Mouse (Mus musculus): ENCODE measurements around the gene Ywhag. TPM values are rescaled to one million over a fixed set of nuclear protein-coding genes. Genes with fewer than 3 reads are reported as not detected.

Ywhag gene
- total RNA-seq, 2 experiments from 2014 or later: 289 to 303 TPM

DNA sequence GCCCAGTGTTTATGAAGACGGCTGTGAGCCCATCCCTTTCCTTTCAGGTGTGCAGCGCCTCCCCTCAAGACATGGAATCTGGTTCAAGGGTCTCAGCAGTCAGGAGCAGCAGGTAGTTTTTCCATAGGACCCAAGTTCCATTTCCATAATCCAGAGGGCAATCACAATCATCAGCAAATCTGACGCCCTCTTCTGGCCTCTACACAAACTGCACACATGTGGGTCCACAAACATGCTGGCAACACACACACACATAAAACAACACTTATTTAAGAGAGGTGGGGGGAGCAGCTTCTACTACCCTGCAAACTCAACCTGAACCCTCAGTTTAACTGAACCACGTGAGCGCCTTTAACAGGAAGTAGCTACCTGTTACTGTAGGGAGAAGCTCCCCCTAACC lies 15.8 kb downstream of the Ywhag start:
- no peak for TF ChIP-seq CTCF (IDR thresholded peaks at IDR 0.05)
- intact Hi-C loops (cut with DNase I): no loop called here
- Histone ChIP-seq H3K4me3 (no peak overlapping the region), H3K27ac (peak overlapping the region; percentile 96)
- DNase-seq: no peak

GRCm38 (mm10) chr5:135918059-135918437 lies 16.4 kb downstream of the Ywhag start:
- no peak for DNase-seq
- H3K4me3 ChIP-seq: no peak overlapping the region
- 0 out of 2 replicates have a peak, but pooled peaks have one; percentile 2 for TF ChIP-seq CTCF (IDR thresholded peaks at IDR 0.05)
- peak overlapping the region; percentile 96 for H3K27ac ChIP-seq
- intact Hi-C loops (cut with DNase I): no loop called here

DNA sequence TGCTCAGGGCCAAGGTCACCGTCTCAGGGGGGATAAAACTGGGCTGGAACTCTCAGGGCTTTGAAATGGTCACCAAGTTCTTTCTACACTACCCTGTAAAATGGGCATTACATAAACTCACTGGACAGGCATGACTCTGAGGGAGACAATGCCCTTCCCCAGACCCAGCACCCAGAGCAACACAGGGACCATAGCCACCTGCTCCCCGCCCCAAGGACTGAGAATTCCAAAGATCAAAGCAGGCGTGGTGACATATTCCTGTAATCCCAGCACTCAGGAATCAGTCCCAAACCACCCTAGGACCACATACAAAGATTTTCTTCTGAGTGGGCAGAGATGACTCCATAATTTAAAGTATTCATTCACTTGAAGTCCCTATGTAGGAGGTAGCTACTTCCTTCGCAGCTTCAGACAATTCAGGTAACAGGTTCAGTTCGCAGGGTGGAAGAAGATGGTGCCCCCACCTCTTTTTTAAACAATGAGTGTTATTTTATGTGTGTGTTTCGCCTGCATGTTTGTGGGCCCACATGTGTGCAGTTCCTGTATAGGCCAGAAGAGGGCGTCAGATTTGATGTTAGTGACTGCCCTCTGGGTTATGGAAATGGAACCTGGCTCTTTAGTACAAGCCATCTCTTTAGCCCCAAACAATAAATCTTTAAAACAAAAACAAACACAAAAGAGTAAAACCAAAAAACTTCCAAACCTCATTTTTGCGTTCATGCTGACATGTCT lies 16.9 kb downstream of the Ywhag start:
- intact Hi-C loops (cut with DNase I): loop anchor here (2.0 kb wide), 1 partner anchor 15 kb away; no protein-coding TSS in a partner anchor
- Histone ChIP-seq H3K4me3 (no peak overlapping the region), H3K27ac (peak overlapping the region; percentile 96)
- peak; percentile 50 for TF ChIP-seq CTCF (IDR thresholded peaks at IDR 0.05)
- no peak for DNase-seq

DNA sequence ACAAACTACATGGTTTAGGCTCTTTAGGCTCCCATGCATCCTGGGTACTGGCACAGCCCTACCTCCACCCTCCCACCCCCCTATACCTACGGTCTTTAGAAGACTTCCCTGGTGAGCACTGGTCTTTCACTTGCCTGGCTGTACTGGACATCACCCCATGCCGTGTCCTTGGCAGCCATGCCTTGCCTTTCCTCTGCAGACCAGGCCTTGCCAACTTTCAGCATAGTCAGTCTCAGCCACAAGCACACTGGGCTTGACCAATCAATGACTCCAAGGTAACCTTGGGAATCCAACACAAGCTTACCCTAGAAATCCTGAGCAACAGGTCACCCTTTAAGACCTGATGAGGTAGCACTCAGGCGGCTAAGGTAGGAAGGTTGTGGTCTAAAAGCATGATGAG lies 17.8 kb downstream of the Ywhag start:
- Histone ChIP-seq H3K27ac (peak overlapping the region; percentile 96), H3K4me3 (peak overlapping the region; percentile 4; the same call in 1 of the 2 replicates)
- peak; percentile 55 for DNase-seq
- TF ChIP-seq CTCF (IDR thresholded peaks at IDR 0.05): no peak
- intact Hi-C loops (cut with DNase I): loop anchor here (2.0 kb wide), 1 partner anchor 16 kb away; no protein-coding TSS in a partner anchor

DNA sequence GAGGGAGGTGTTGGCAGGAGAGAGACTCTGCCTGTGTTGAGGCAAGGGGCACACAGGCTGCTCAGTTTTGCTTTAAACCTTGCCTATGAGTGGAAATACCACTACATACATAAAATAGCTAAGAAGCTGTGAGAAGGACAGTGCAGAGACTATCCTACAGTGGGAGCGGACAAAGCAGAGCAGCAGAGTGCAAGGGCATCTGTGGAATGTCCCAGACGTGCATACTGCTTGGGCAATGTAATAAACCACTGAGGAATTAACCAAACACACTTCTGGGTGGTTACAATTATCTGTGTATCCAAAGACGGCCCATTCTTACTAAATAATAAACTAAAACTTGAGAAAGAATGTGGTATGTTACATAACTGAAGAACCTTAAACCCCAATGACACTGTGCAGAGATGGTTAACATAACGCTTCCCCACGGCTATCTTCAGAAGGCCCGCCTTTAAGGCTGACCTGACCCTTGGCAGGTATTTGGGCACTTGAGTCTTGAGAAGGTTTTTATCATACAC lies 18.3 kb downstream of the Ywhag start:
- peak overlapping the region; percentile 96 for H3K27ac ChIP-seq
- no peak for TF ChIP-seq CTCF (IDR thresholded peaks at IDR 0.05)

GRCm38 (mm10) chr5:135914156-135914555 lies 20.3 kb downstream of the Ywhag start:
- DNase-seq: peak; percentile 88
- TF ChIP-seq CTCF (IDR thresholded peaks at IDR 0.05): no peak
- peak overlapping the region; percentile 96 for H3K27ac ChIP-seq
- H3K4me3 ChIP-seq: peak overlapping the region; percentile 41
- intact Hi-C loops (cut with DNase I): no loop called here

More for the DNA sequence above, 18.3 kb downstream of the Ywhag start:
- DNase-seq: no peak
- intact Hi-C loops (cut with DNase I): loop anchor here (2.0 kb wide), 1 partner anchor 17 kb away; no protein-coding TSS in a partner anchor
- H3K4me3 ChIP-seq: peak overlapping the region; percentile 4

DNA sequence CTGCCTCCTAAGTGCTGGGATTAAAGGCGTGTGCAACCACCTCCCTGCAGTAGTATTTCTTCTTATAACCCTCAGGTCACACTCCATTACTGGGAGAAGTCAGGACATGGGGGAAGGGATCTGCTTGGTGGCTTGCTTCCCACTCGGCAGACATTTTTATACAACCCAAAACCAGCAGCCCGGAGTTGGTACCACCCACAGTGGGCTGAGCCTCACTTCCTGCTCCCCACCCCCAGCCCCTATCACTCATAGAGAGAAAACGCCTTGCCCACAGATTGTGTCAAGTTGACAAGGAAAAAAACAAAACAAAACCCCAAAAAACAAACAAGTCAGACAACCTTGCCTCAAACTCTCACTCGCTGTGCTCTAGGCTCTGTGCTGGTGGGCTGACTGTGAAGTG lies 21.2 kb downstream of the Ywhag start:
- TF ChIP-seq CTCF (IDR thresholded peaks at IDR 0.05): no peak
- intact Hi-C loops (cut with DNase I): no loop called here
- Histone ChIP-seq H3K27ac (peak overlapping the region; percentile 96), H3K4me3 (peak overlapping the region; percentile 41)
- peak; percentile 43 for DNase-seq

- peak overlapping the region; percentile 96 for H3K27ac ChIP-seq
- intact Hi-C loops (cut with DNase I): no loop called here
- H3K4me3 ChIP-seq: no peak overlapping the region
- DNase-seq: peak; percentile 42
- TF ChIP-seq CTCF (IDR thresholded peaks at IDR 0.05): no peak
Measured at GRCm38 (mm10) chr5:135911633-135912220, 22.7 kb downstream of the Ywhag start.

DNA sequence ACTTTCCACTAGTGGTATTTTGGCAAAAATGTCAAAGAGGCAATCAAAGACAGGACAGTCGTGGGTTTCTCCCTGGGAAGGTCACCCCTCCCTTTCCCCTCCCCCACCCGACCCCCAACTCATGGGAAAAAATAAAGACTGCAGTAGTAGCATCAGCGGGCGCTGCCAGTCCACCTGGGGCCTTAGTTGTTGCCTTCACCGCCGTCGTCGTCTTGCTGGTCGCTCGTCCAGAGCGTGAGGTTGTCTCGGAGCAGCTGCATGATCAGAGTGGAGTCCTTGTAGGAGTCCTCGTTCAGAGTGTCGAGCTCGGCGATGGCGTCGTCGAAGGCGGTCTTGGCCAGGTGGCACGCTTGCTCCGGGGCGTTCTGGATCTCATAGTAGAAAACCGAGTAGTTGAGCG lies 23.6 kb downstream of the Ywhag start:
- DNase-seq: peak; percentile 18
- TF ChIP-seq CTCF (IDR thresholded peaks at IDR 0.05): no peak
- Histone ChIP-seq H3K27ac (peak overlapping the region; percentile 96), H3K4me3 (no peak overlapping the region; the same call in 1 of the 2 replicates)
- intact Hi-C loops (cut with DNase I): no loop called here

DNA sequence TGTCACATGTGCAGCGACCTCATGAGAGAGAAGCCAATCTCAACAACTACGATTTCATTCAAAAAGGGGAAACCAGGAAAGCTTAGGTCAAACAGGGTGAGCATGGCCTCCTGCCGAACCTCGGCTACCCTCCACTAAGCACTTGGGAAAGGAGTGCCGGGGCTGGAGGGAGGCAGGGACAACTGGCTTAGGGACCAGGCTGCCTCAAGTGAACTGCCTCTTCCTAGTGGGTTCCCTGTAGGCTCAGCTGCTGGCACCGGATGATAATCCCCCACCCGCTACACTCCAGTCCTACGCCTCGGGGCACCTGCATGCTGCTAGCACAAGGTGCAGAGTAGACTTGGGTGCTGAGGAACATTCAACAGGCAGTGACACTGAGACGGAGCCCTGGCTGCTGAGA lies 24.8 kb downstream of the Ywhag start:
- no peak overlapping the region; the same call in 1 of the 2 replicates for H3K4me3 ChIP-seq
- peak overlapping the region; percentile 96 for H3K27ac ChIP-seq
- intact Hi-C loops (cut with DNase I): no loop called here
- DNase-seq: peak; percentile 55
- TF ChIP-seq CTCF (IDR thresholded peaks at IDR 0.05): no peak

GRCm38 (mm10) chr5:135908989-135909388 lies 25.4 kb downstream of the Ywhag start:
- peak; percentile 41 for DNase-seq
- H3K27ac ChIP-seq: peak overlapping the region; percentile 96
- no peak for TF ChIP-seq CTCF (IDR thresholded peaks at IDR 0.05)
- intact Hi-C loops (cut with DNase I): no loop called here
- H3K4me3 ChIP-seq: peak overlapping the region; percentile 24; the same call in 1 of the 2 replicates

DNA sequence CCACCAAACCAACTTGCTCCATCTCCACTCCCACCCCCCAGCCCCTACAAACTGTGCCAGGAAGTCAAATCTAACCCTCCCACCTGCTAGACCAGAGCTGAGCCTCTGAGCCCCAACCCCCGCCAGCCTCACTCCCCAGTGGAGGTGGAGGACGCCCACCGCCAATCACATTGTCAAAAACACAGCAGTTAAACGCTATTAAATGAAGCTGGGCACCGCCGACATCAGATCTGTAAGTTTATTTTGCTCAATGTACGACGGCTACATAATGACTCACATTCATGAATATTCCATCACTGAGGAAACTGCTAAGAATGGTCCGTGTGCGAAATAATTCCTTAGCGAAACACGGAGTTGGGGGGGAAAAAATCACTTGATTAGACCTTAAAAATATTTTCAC lies 26.2 kb downstream of the Ywhag start:
- DNase-seq: no peak
- no peak for TF ChIP-seq CTCF (IDR thresholded peaks at IDR 0.05)
- intact Hi-C loops (cut with DNase I): no loop called here
- H3K27ac ChIP-seq: peak overlapping the region; percentile 96
- no peak overlapping the region for H3K4me3 ChIP-seq

DNA sequence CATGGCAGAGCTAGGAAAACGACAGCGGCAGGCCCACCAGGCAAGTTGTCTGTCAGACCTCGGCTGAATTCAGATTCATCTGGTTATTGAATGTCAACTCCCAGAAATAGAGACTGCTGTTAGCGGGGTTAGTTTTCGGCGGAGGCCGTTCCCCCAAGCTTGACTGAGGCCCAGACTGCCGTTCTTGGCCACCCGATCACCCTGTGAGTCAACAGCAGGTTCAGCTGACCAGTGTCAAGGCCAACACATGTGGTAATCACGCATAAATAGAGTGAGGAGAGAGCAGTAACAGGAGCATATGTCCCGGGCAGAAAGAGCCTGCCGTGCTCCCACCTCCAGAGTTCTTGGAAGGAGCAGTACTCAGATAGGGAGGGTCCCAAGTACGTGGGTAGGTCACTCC lies 27.2 kb downstream of the Ywhag start:
- Histone ChIP-seq H3K27ac (peak overlapping the region; percentile 96), H3K4me3 (peak overlapping the region; percentile 55)
- no peak for TF ChIP-seq CTCF (IDR thresholded peaks at IDR 0.05)
- peak; percentile 93 for DNase-seq
- intact Hi-C loops (cut with DNase I): no loop called here
